Comparison of ENCODE assay signal across 13 mouse cellular contexts in the genomic region with DNA sequence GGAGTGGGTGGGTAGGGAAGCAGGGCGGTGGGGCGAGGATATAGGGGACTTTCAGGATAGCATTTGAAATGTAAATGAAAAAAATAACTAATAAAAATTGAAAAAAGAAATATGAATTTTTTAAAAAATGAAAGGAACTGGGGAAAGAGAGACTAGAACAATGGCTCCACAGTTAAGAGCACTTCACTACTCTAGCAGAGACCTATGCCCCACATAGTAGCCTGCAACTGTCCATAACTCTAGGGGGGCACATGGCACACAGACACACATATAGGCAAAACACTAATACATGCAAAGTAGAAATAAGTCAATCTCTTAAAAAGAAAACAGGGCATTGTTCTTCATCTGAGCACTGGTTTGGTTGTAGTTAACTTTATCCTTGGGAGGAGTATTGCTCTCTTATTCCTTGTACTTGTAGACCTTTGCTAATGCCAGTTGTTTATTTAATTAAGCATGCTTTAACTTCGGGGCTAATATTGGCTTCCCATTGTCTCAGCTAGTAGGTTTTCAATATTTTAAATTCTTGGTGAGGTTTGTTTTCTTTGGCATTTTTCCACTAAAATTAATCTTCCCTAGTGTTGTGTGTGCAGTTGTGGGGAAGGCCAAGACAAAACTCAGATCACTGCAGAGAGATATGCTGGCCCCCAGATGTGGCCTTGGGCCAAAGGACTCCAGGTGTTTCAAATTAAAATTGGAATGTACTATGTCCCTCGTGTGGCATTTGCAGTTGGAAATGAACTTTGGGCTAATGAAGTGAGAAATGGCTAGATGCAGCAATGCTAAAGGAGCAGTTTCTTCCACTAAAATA.
DNase-seq lines count a peak whose midpoint lies in the region; ATAC-seq and TF ChIP-seq lines count a peak whose summit lies in the region.
"Had no signal": no experiment of that assay in that cellular context is flagged by ENCODE, and none has a peak within 500 bp of the region (broad histone marks: within the 10 kb centered on the region; RNA-seq: fewer than 3 reads in every experiment).

No protein-coding gene starts in this region.

- no peaks in the 10 kb centered on the region for H3K4me1 ChIP-seq in lung, embryonic 14.5 days (ENCODE audit: insufficient read depth)
- H3K4me1 ChIP-seq in lung, adult 2 months (ENCODE audit: control insufficient read depth, insufficient read depth, low read length) = no peaks in the 10 kb centered on the region
- no peaks in the 10 kb centered on the region for H3K4me1 ChIP-seq in embryonic facial prominence, embryonic 14.5 days (ENCODE audit: control insufficient read depth, insufficient read depth, low read length)
- H3K4me1 ChIP-seq: neural tube, embryonic 13.5 days had no signal

- H3K27me3 ChIP-seq in lung, embryonic 14.5 days (ENCODE audit: insufficient read depth, low read length) = no peaks in the 10 kb centered on the region
- H3K27me3 ChIP-seq in embryonic facial prominence, embryonic 14.5 days (replicated peaks; ENCODE audit: control insufficient read depth, insufficient read depth, low read length) = no peaks in the 10 kb centered on the region
- H3K27me3 ChIP-seq: neural tube, embryonic 13.5 days had no signal

- no peak overlapping the region for H3K9ac ChIP-seq in lung, embryonic 14.5 days
- no peak overlapping the region for H3K9ac ChIP-seq in embryonic facial prominence, embryonic 14.5 days (ENCODE audit: low read depth, low read length)
- H3K9ac ChIP-seq: neural tube, embryonic 13.5 days had no signal

- ATAC-seq in lung, embryonic 14.5 days (ENCODE audit: insufficient read depth) = peak; percentile 56; the same call in 1 of the 2 replicates
- peak; percentile 77 for ATAC-seq in embryonic facial prominence, embryonic 14.5 days (ENCODE audit: low read depth)

- H3K4me3 ChIP-seq in lung, embryonic 14.5 days (ENCODE audit: low read depth, low read length) = no peak overlapping the region
- no peak overlapping the region for H3K4me3 ChIP-seq in lung, adult 2 months (replicated peaks; ENCODE audit: extremely low read depth, low read depth, low read length)
- no peak overlapping the region for H3K4me3 ChIP-seq in embryonic facial prominence, embryonic 14.5 days (ENCODE audit: low read depth, low read length)
- H3K4me3 ChIP-seq: erythroblast, embryonic 14.5 days; heart, adult 2 months; neural tube, embryonic 13.5 days had no signal

- WGBS in lung, embryonic 14.5 days = 53% methylated on average over 4 of the region's 4 CpGs
- WGBS in lung, adult 2 months = 64% methylated on average over 4 of the region's 4 CpGs
- WGBS in embryonic facial prominence, embryonic 14.5 days = 59% methylated on average over 4 of the region's 4 CpGs

- no peak for TF ChIP-seq CTCF in lung, embryonic 14.5 days (IDR thresholded peaks at IDR 0.05; ENCODE audit: low read depth)
- no peak for TF ChIP-seq CTCF in lung, adult 2 months (IDR thresholded peaks at IDR 0.05; ENCODE audit: insufficient read depth, low read length)

- TF ChIP-seq POLR2A in lung, adult 2 months (IDR thresholded peaks at IDR 0.05; ENCODE audit: borderline replicate concordance, extremely low read depth, low read depth, low read length) = no peak

- H3K36me3 ChIP-seq in lung, embryonic 14.5 days (ENCODE audit: insufficient read depth) = no peaks in the 10 kb centered on the region
- no peaks in the 10 kb centered on the region for H3K36me3 ChIP-seq in embryonic facial prominence, embryonic 14.5 days (ENCODE audit: control insufficient read depth, insufficient read depth, low read length)
- H3K36me3 ChIP-seq: neural tube, embryonic 13.5 days had no signal

- intact Hi-C loops in heart, postnatal 25 days (cut with DNase I) = no loop called here

- no peak overlapping the region for H3K4me2 ChIP-seq in lung, embryonic 14.5 days
- H3K4me2 ChIP-seq in embryonic facial prominence, embryonic 14.5 days (ENCODE audit: low read depth, low read length) = no peak overlapping the region
- H3K4me2 ChIP-seq: neural tube, embryonic 13.5 days had no signal

- peak; percentile 76 for DNase-seq in lung, embryonic 14.5 days
- no peak for DNase-seq in lung, adult 2 months
- peak; percentile 83 for DNase-seq in embryonic facial prominence, embryonic 14.5 days (ENCODE audit: low spot score)
- peak; percentile 5 for DNase-seq in heart, postnatal 25 days (ENCODE audit: low spot score)
- DNase-seq in lung, postnatal 36 days = peak; percentile 35
- no peak for DNase-seq in spleen, adult 12 weeks (ENCODE audit: low spot score)
- no peak for DNase-seq in adrenal gland, adult 18-20 months (ENCODE audit: low spot score in 2 of 2)
- DNase-seq in layer of hippocampus, adult 9-11 months = no peak
- DNase-seq: kidney, adult 2 months; thymus, postnatal 4 days had no signal

- H3K9me3 ChIP-seq in lung, embryonic 14.5 days (ENCODE audit: low read depth, low read length) = no peaks in the 10 kb centered on the region
- no peaks in the 10 kb centered on the region for H3K9me3 ChIP-seq in embryonic facial prominence, embryonic 14.5 days (ENCODE audit: control insufficient read depth, low read length)
- H3K9me3 ChIP-seq: neural tube, embryonic 13.5 days had no signal

- no peak overlapping the region for H3K27ac ChIP-seq in lung, embryonic 14.5 days (ENCODE audit: low read depth)
- H3K27ac ChIP-seq in embryonic facial prominence, embryonic 14.5 days (replicated peaks; ENCODE audit: low read depth, low read length) = no peak overlapping the region
- H3K27ac ChIP-seq: heart, adult 2 months; neural tube, embryonic 13.5 days had no signal

Comparison
In these comparisons a context has a peak if more than half of its experiments do, and no peak if none do; other contexts are left out.
1. DNase-seq: peak in lung, embryonic 14.5 days (single experiment), embryonic facial prominence, embryonic 14.5 days (single experiment), heart, postnatal 25 days (single experiment) and lung, postnatal 36 days (single experiment); none in lung, adult 2 months (single experiment), spleen, adult 12 weeks (single experiment), adrenal gland, adult 18-20 months (0 of 2) and layer of hippocampus, adult 9-11 months (single experiment).